Mouse (Mus musculus): ENCODE data around the gene Arl15.

The Arl15 gene

GRCm38 (mm10) chr13:113897951-113898350, 103.6 kb downstream of the Arl15 start:
- no peak for TF ChIP-seq GATA4 (IDR thresholded peaks at IDR 0.05; ENCODE audit: insufficient replicate concordance, low read length)

GRCm38 (mm10) chr13:113901001-113901545, 106.8 kb downstream of the Arl15 start:
- peak; percentile 91 for TF ChIP-seq GATA4 (IDR thresholded peaks at IDR 0.05; ENCODE audit: insufficient replicate concordance, low read length)

GRCm38 (mm10) chr13:113903255-113903654, 109.0 kb downstream of the Arl15 start:
- TF ChIP-seq GATA4 (IDR thresholded peaks at IDR 0.05; ENCODE audit: insufficient replicate concordance, low read length) = no peak

DNA sequence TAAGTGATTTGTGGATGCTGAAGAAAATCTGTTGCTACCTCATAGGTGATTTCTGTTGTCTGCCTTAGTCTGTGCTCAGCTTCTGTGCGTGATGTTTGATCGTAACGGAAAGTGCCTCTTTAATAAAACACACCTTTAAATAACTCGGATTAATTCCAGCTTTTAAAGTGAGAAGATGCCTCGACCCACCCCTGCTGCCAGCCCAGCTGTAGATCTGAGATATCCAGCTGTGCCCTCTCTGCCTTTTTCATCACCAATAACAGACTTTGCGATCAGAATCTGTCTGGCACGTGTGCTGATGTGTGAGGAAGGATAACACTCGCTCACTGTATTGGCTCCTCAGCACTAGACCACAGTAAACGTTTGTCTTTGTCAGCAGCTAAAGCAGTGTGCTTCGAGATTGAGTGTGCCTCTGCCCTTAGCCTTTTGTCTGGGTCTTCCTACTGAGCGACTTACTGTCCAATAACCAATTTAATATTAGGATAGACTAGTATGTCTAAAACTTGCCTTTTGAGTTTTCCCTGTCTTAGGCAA, 117.7 kb downstream of the Arl15 start:
- TF ChIP-seq GATA4 (IDR thresholded peaks at IDR 0.05; ENCODE audit: insufficient replicate concordance, low read length) = no peak

- TF ChIP-seq GATA4 (IDR thresholded peaks at IDR 0.05; ENCODE audit: insufficient replicate concordance, low read length) = no peak
Observed at GRCm38 (mm10) chr13:113914551-113914971, 120.3 kb downstream of the Arl15 start.

DNA sequence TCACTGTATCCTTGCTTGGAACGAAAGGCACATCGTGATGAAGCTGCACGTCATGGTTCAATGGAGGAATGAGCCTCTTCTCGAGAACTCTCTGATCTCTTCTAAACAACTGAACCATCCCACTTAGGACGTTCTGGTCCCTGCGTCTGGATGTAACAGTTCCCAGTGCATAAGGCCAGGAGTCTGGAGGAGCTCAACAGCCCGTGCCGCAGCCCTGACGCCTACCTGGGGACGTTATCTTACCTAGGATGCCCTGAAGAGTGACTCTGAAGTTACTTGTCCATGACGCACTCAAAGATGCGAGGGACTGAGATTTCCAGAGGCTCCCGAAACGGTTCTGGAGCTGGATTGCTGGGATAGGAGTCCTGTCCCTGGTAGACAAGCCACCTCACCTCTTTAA, 121.4 kb downstream of the Arl15 start:
- no peak for TF ChIP-seq GATA4 (IDR thresholded peaks at IDR 0.05; ENCODE audit: insufficient replicate concordance, low read length)

GRCm38 (mm10) chr13:113916761-113917160, 122.5 kb downstream of the Arl15 start:
- no peak for TF ChIP-seq GATA4 (IDR thresholded peaks at IDR 0.05; ENCODE audit: insufficient replicate concordance, low read length)

GRCm38 (mm10) chr13:113917376-113917775, 123.1 kb downstream of the Arl15 start:
- no peak for TF ChIP-seq GATA4 (IDR thresholded peaks at IDR 0.05; ENCODE audit: insufficient replicate concordance, low read length)

GRCm38 (mm10) chr13:113917868-113918411, 123.6 kb downstream of the Arl15 start:
- no peak for TF ChIP-seq GATA4 (IDR thresholded peaks at IDR 0.05; ENCODE audit: insufficient replicate concordance, low read length)

DNA sequence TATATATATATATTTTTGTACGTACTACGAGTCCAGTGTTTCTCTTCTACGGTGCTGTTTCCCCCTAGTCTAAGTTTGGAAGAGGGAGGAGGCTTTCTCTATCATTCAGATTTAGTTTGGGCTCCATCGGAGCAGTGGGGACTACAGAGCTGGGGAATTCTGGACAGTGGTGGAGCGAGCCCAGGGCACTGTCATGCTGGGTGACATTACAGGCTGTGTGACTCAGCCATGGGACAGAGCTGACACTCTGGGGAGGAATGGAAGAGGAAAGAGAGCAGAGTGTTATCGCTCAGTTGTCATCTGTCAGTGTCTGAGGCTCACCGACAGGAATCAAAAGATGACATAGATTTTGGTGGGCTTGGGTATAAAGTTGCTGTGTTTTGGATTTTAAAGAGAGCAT, 124.4 kb downstream of the Arl15 start:
- TF ChIP-seq GATA4 (IDR thresholded peaks at IDR 0.05; ENCODE audit: insufficient replicate concordance, low read length) = no peak

- TF ChIP-seq GATA4 (IDR thresholded peaks at IDR 0.05; ENCODE audit: insufficient replicate concordance, low read length) = no peak
Observed at GRCm38 (mm10) chr13:113935697-113936096, 141.4 kb downstream of the Arl15 start.

DNA sequence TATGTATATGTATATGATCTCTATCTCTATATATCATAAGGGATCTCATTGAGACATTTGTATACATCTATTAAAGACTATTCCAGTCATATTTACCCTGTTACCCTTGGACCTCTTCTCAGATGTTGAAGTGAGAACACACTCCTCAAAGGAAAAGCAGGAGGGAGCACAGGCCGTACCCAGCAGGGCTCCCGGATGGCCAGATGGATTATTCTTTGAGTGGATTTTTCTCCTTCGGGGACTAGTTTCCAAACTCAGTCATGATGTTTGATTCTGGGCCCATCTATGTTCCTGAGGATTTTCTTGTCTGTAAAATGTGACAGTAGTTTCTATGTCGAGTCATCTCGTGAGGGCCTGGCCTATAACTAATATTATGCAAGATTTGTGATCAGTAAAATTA, 142.9 kb downstream of the Arl15 start:
- no peak for TF ChIP-seq GATA4 (IDR thresholded peaks at IDR 0.05; ENCODE audit: insufficient replicate concordance, low read length)

- TF ChIP-seq GATA4 (IDR thresholded peaks at IDR 0.05; ENCODE audit: insufficient replicate concordance, low read length) = no peak
Observed at GRCm38 (mm10) chr13:113938561-113938960, 144.3 kb downstream of the Arl15 start.

- no peak for TF ChIP-seq GATA4 (IDR thresholded peaks at IDR 0.05; ENCODE audit: insufficient replicate concordance, low read length)
Observed at GRCm38 (mm10) chr13:113939097-113939496, 144.8 kb downstream of the Arl15 start.

DNA sequence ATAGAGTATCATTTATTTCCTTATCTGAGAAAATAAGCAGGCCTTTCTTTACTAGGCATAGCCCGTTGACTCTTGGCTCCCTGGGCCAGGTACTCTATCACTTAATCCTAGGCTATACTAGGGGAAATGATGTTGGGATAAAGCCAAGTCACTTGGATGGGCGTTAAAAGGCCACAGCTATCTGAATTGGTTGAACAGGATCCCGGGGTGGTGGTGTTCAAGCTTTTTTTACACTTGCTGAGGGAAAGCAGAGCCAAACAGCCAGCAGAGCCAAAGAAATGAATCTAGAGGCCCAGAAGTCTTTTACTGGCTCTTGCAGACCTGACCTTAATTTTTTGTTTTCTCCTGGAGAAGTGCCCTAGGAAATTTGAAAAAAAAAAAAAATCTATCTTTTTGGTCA, 145.4 kb downstream of the Arl15 start:
- no peak for TF ChIP-seq GATA4 (IDR thresholded peaks at IDR 0.05; ENCODE audit: insufficient replicate concordance, low read length)

DNA sequence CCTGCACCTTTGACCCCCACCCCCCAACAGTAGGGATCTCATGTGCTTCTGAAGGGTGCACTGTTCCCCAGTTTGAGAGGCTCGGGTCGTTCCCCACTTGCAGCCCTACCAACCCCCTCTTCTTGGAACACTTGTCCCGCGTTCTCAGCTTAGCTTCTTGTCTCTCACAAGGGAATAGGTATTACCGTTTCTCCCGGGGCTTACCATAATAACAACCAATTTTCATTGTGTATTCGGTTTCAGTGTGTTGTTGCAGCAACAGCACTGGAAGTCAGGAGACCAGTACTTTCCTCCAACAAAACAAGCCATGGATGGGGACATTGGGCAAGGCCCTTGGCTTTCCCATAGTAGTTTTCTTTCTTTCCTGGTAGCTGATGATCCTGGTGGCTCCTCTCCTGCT, 145.8 kb downstream of the Arl15 start:
- TF ChIP-seq GATA4 (IDR thresholded peaks at IDR 0.05; ENCODE audit: insufficient replicate concordance, low read length) = no peak

GRCm38 (mm10) chr13:113941943-113942342, 147.6 kb downstream of the Arl15 start:
- TF ChIP-seq GATA4 (IDR thresholded peaks at IDR 0.05; ENCODE audit: insufficient replicate concordance, low read length) = no peak
